ENCODE assay signal across 9 mouse cellular contexts in the genomic region with DNA sequence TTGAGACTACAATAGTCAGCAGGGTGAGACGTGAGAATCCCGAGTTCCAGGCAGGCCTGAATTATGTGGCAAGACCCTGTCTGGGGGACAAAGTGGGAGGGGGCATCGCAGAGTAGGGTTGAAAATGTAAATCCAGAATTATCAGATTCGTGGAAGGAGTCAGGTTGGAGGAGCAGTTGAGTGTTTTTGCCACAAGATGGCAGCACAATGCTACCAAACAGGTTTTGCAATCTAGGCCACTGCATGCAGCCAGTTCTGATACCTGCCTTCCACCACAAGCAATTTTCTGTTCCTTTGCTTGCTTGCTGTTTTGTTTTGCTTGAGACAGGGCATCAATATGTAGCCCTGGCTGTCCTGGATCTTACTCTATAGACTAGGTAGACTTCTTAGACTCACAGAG. TPM values are rescaled to one million over a fixed set of nuclear protein-coding genes. Genes with fewer than 3 reads are reported as not detected.
DNase-seq lines count a peak whose midpoint lies in the region; ATAC-seq and TF ChIP-seq lines count a peak whose summit lies in the region.
"Had no signal": no experiment of that assay in that cellular context is flagged by ENCODE, and none has a peak within 500 bp of the region (broad histone marks: within the 10 kb centered on the region; RNA-seq: fewer than 3 reads in every experiment).

No protein-coding gene starts in this region.

- WGBS in intestine, postnatal 0 days = 4% methylated on average over 4 of the region's 4 CpGs
- 3% methylated on average over 4 of the region's 4 CpGs for WGBS in limb, embryonic 11.5 days

- no peaks in the 10 kb centered on the region for H3K9me3 ChIP-seq in intestine, postnatal 0 days (ENCODE audit: control insufficient read depth)
- no peaks in the 10 kb centered on the region for H3K9me3 ChIP-seq in limb, embryonic 11.5 days (ENCODE audit: control insufficient read depth, low read length)

- H3K4me3 ChIP-seq in intestine, postnatal 0 days (ENCODE audit: low read depth, low read length) = no peak overlapping the region
- 0 out of 2 replicates have a peak overlapping the region, but pooled peaks have one; percentile 5 for H3K4me3 ChIP-seq in limb, embryonic 11.5 days (ENCODE audit: low read depth, low read length)
- H3K4me3 ChIP-seq: myocyte had no signal

- ATAC-seq in intestine, postnatal 0 days = no peak
- no peak for ATAC-seq in limb, embryonic 11.5 days (ENCODE audit: insufficient number of reproducible peaks, low FRiP score, low TSS enrichment, low read depth)

- peaks cover 29% of the 10 kb centered on the region for H3K36me3 ChIP-seq in intestine, postnatal 0 days (ENCODE audit: control insufficient read depth, insufficient read depth)
- peaks cover 6% of the 10 kb centered on the region; the same call in 1 of the 2 replicates for H3K36me3 ChIP-seq in limb, embryonic 11.5 days (ENCODE audit: control insufficient read depth, insufficient read depth, low read length)

- H3K4me2 ChIP-seq in intestine, postnatal 0 days (replicated peaks; ENCODE audit: low read depth) = no peak overlapping the region
- H3K4me2 ChIP-seq in limb, embryonic 11.5 days (ENCODE audit: low read depth, severe bottlenecking) = no peak overlapping the region

- peak; percentile 93 for TF ChIP-seq CTCF in intestine, postnatal 0 days (IDR thresholded peaks at IDR 0.05; ENCODE audit: low read depth)

- no peak overlapping the region for H3K27ac ChIP-seq in intestine, postnatal 0 days (ENCODE audit: low read depth, low read length)
- no peak overlapping the region for H3K27ac ChIP-seq in limb, embryonic 11.5 days (replicated peaks; ENCODE audit: low read depth, low read length)

- H3K4me1 ChIP-seq in intestine, postnatal 0 days (replicated peaks; ENCODE audit: control insufficient read depth, insufficient read depth, low read length) = no peaks in the 10 kb centered on the region
- no peaks in the 10 kb centered on the region for H3K4me1 ChIP-seq in limb, embryonic 11.5 days (ENCODE audit: control insufficient read depth, insufficient read depth, low read length)

- no peaks in the 10 kb centered on the region for H3K27me3 ChIP-seq in intestine, postnatal 0 days (replicated peaks; ENCODE audit: control insufficient read depth, insufficient read depth, low read length)
- no peaks in the 10 kb centered on the region for H3K27me3 ChIP-seq in limb, embryonic 11.5 days (ENCODE audit: control insufficient read depth, insufficient read depth, low read length)

- DNase-seq in urinary bladder, postnatal 14 days (ENCODE audit: low spot score) = peak; percentile 79
- no peak for DNase-seq in urinary bladder, postnatal 10 days (ENCODE audit: low spot score)
- DNase-seq in cerebellum, adult 8-10 months = peak; percentile 80
- peak; percentile 31 to 70 for DNase-seq in frontal cortex, postnatal 10 days (ENCODE audit: low spot score in 2 of 2)
- DNase-seq in limb, embryonic 11.5 days (ENCODE audit: low spot score) = peak; percentile 85
- peak; percentile 90 for DNase-seq in naive thymus-derived CD4-positive, alpha-beta T cell, adult 2 months (ENCODE audit: low read depth)
- DNase-seq in spleen, postnatal 4 days (ENCODE audit: low spot score in 2 of 2) = peak; percentile 71 to 84

- no peak overlapping the region for H3K9ac ChIP-seq in intestine, postnatal 0 days (ENCODE audit: low read depth, low read length)
- no peak overlapping the region for H3K9ac ChIP-seq in limb, embryonic 11.5 days (ENCODE audit: low read length)

RNA-seq across cellular contexts. Expression of a gene that starts 2.6 kb away (rescaled TPM):
- polyA plus RNA-seq in intestine, postnatal 0 days (2015; fragmentation: Nextera tagmentation; extraction: Ambion mirVana) = 54.1 and 60.2 TPM in 2 replicates
- polyA plus RNA-seq in limb, embryonic 11.5 days (2014; fragmentation: Nextera tagmentation; extraction: Ambion mirVana) = 2.3 and 2.9 TPM in 2 replicates

RNA-seq across cellular contexts. Expression of a gene that starts 11.8 kb away (rescaled TPM):
- 3.1 and 3.8 TPM in 2 replicates for polyA plus RNA-seq in intestine, postnatal 0 days (2015; fragmentation: Nextera tagmentation; extraction: Ambion mirVana)
- polyA plus RNA-seq in limb, embryonic 11.5 days (2014; fragmentation: Nextera tagmentation; extraction: Ambion mirVana) = 14.6 and 18.7 TPM in 2 replicates

RNA-seq across cellular contexts. Expression of a gene that starts 17.3 kb away (rescaled TPM):
- polyA plus RNA-seq in intestine, postnatal 0 days (2015; fragmentation: Nextera tagmentation; extraction: Ambion mirVana) = 85.5 and 87.1 TPM in 2 replicates
- 53.1 and 53.7 TPM in 2 replicates for polyA plus RNA-seq in limb, embryonic 11.5 days (2014; fragmentation: Nextera tagmentation; extraction: Ambion mirVana)

RNA-seq across cellular contexts. Expression of a gene that starts 50.4 kb away (rescaled TPM):
- polyA plus RNA-seq in intestine, postnatal 0 days (2015; fragmentation: Nextera tagmentation; extraction: Ambion mirVana) = 84.6 and 91.2 TPM in 2 replicates
- polyA plus RNA-seq in limb, embryonic 11.5 days (2014; fragmentation: Nextera tagmentation; extraction: Ambion mirVana) = 182 and 186 TPM in 2 replicates

RNA-seq across cellular contexts. Expression of a gene that starts 50.8 kb away (rescaled TPM):
- polyA plus RNA-seq in intestine, postnatal 0 days (2015; fragmentation: Nextera tagmentation; extraction: Ambion mirVana) = 159 and 160 TPM in 2 replicates
- 232 and 241 TPM in 2 replicates for polyA plus RNA-seq in limb, embryonic 11.5 days (2014; fragmentation: Nextera tagmentation; extraction: Ambion mirVana)

Comparison
In these comparisons a context has a peak if more than half of its experiments do, and no peak if none do; other contexts are left out.
1. RNA of a gene that starts 2.6 kb away (polyA plus RNA-seq): 54.1 to 60.2 TPM in intestine, postnatal 0 days; 2.3 to 2.9 TPM in limb, embryonic 11.5 days; every median in the first group is over 10 times any median in the second.